Mouse (Mus musculus) lung, postnatal 36 days (tissue): ENCODE data around the gene Vcp.
A peak's percentile ranks its signal among the peaks of the same experiment; 100 is the strongest.
"Not testable (repeated sequence)": the region's sequence is repeated elsewhere in the genome, so short reads cannot be mapped to it uniquely, and the experiment has no call there.

Source experiments
- DNase-seq: peaks from one replicate; pipeline ENCODE4 v3.0.0; 2022; ENCODE audit warnings: mixed read lengths

Gene Vcp

DNA sequence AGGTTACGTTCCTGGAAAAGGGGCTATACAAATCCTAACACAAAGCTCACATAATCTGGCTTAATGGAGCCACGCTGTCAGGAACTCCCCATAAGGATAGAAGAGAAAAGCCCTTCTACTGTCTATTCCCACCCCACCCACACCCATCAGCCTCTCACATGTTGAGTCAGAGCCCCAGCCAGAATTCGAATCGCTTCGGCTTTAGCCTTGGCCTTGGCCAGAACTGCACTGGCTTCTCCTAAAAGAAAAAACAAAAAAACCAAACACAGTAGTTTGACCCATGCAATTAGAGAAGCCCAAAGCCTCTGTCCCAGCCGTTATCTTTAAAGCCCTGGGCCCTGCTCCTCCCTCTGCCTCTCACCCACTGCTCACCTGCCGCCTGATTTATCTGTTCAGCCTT lies 28.8 kb upstream of the Vcp start:
- no peak for DNase-seq

DNA sequence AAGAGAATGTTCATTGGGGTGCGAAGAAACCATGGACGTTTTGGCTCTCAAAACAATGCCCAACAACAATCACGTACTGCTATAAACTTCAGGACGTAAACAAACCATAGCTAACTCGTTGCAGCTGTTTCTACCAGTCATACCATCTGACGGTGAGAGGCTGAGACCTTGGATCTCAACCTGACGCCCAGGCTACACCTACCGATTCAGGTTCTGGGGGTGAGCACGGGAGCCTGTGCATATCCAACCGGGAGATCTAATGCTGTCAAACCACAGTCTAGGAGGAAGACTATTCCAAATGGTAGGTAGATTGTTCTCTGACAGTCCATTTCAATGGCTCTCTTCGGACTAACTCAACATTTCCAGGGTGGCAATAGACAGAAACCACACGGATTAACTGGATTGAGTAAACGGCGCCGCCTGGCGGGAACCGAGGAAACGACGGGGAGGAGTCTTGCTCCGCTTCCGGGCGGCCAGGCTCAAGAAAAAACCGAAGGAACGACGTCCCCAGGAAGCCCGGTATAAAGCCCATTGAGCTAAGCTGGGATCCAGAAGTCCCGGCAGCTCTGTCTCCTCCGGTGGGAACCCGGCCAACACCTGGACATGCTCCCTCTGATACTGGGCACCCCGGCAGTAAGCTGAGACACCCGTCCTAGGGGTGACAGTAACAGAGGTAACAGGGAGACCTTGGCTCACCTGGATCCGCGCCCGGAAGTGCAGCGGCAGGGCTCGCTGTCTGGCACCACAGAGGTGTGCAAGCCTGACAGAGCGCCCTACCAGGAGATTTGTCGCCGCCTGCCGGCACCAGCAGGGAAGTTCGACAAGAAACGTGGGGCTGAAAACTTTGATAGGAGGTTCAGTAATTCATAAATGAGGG lies 25.0 kb upstream of the Vcp start, which contains the start of gene Pigo:
Pigo (minus strand) TSS at position 736 of the 877 bp plus-strand sequence.
- DNase-seq: peak; percentile 97

- DNase-seq: no peak
Observed at GRCm38 (mm10) chr4:43024673-43025072, 24.4 kb upstream of the Vcp start.

DNA sequence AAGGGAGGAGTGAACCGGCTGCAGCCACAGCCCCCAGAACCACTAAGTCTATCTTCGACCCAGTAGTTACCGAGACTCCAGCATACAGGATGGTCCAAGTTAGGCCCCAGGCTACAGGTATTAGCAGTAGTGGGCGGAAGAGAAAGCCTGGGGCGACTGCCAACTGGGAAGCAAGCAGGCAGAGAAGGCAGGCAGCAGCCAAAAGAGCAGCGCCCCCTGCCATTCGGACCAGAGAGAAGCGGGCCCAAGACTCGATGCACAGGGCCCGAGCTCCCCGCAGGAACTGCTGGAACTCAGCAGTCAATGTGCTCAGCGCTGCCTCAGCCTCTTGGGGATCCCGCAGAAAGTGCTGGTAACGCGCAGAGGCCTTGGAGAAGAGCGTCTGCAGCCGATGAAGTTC lies 21.0 kb upstream of the Vcp start:
- DNase-seq: no peak

DNA sequence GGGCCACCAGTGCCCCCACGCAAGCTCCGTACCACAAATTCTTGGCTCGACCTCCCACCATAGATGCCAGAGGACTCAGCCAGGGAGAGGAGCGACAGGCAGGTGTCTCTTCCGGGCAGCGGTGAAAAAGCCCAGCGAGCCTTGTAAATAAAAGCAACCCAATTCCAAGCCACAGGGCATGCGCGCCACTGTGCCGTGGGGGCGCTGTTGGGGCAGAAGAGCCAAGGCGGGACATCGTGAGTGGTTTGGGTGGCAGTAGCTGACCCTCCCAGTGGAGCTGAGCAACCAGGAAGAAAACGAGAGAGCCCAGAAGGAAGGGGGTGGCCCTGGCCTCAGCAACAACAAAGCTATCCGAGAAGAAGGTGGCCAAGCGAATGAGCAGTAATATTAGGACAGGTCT lies 20.6 kb upstream of the Vcp start:
- DNase-seq: no peak

DNA sequence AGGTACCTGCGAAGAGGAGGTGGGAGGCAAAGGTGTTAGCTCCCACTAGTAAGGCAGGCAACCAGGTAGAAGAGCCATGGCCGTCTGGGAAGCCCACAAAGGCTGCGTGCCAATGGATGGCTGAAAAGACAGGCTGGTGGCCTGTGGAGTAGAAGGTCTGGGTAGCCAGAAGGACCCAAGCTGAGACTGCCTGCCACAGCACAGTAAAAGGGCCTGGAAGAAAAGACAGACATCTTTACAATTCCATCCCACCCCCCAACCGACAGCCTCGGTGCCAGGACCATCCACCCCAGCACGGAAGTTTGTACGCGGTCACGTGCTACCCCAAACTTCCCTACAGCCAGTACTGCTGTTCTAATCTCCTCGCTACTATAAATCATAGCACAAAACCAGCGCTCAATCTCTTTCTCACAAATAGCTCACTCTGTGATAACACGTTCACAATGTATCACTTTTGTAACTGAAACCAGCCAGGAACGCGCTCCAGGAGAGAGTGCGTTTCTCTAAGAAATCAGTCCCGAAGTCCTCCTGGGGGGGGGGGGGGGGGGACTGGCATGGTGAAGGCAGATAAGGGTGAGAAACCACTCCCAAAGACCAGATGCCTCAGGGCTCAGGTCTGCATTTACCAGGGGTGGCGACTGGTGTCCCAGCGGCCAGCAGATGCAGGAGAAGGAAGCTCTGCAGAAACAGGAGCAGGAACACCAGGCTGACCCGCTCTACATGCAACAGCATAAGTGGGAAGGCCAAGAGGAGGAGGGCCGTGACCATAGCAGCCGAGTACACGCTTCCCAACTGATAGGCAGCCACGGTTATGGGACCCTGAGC lies 19.5 kb upstream of the Vcp start:
- no peak for DNase-seq

GRCm38 (mm10) chr4:43019176-43019575 lies 18.9 kb upstream of the Vcp start:
- no peak for DNase-seq

DNA sequence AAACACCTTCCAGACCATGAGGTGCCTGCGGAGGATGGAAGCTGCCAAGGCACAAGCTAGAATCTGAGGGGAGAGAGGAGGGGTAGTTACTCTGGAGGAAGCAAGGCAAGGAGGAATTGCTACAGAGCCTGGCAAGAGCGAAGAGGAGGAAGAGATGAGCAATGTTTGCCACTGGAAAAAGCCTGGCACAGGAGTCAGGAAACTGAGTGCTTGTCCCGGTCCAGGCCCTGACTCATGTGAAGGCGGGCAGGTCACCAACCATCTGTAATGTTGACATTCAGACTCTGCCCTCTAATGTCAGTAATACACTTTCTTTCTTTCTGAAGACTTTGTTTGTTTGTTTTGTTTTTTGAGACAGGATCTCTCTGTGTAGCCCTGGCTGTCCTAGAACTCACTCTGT lies 17.8 kb upstream of the Vcp start:
- DNase-seq: no peak

DNA sequence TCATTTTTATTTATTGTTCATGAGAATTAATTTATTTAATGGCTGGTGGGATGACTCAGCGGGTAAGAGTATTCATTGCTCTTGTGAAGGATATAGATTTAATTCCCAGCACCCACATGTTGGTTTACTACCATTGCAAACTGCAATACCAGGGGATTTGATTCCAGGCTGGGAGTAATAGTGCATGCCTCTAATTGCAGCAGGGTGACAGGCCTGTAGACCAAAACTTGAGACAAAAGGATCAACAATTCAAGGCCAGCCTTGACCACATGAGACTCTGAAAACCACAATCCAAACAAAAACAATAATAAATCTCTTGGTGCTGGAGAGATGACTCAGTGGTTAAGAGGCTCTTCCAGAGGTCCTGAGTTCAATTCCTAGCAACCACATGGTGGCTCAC lies 11.8 kb upstream of the Vcp start:
- DNase-seq: no peak

DNA sequence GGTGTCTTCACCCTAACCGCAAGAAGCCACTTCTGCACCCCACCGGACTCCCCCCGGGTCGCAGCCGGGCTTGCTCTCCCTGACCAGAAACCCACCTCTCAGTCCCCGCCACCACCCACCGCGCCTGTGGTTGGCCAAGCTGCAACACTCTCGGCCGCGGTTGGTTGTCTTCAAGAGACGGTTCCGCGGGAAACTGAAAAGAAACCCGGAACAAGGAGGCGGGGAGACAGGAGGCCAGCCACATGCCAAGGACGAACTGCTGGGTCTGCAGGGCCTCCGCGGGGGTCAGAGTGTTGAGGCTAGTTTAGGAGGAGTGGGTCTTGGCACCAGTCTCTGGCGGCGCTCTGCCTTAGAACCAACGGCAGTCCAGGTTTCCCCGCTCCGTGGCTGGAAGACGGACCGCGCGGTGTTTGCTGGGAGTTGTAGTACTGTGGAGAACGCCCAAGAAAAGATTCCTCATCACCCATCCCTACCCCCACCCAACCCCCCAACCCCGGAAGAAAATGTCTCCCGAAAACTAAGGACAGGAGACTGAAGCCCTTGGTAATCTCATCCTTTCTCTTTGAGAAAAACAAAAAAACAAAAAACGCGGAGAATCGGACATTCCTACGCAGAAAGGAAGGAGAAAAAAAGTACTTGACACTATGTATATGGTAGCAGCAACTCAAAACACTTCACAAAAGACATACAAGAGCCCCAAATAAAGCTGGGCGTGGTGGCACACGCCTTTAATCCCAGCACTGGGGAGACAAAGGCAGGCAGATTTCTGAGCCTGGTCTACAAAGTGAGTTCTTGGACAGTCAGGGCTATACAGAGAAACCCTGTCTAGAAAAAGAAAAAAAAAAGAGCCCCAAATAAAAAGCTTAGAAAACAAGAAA lies 10.1 kb upstream of the Vcp start, which contains the start of gene Fancg:
Fancg (minus strand) TSS at position 346 of the 878 bp plus-strand sequence.
- peak; percentile 92 for DNase-seq

DNA sequence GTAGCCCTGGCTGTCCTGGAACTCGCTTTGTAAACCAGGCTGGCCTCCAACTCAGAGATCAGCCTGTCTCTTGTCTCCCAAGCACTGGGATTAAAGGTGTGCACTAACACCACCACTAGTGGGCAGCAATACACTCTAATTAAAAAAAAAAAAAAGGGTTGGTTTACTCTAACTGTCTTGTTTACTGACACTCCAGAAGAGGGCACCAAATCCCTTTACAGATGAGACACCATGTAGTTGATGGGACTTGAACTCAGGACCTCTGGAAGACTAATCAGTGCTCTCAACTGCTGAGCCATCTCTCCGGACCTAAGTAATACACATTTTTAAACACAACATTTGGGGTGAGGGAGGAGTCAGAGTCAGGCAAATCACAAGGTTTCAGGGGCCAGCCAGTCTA lies 5.5 kb upstream of the Vcp start:
- DNase-seq: peak; percentile 78

- DNase-seq: no peak
Observed at GRCm38 (mm10) chr4:43004951-43005350, 4.6 kb upstream of the Vcp start.

GRCm38 (mm10) chr4:43002756-43003439 lies 2.6 kb upstream of the Vcp start:
- DNase-seq: no peak

GRCm38 (mm10) chr4:43001272-43001671 lies 965 bp upstream of the Vcp start:
- no peak for DNase-seq

- DNase-seq: peak; percentile 84
Observed at GRCm38 (mm10) chr4:42999451-43000140, 711 bp downstream of the Vcp start.

- DNase-seq: no peak
Observed at GRCm38 (mm10) chr4:42998022-42998421, 2.3 kb downstream of the Vcp start.

GRCm38 (mm10) chr4:42988296-42988695 lies 12.0 kb downstream of the Vcp start:
- no peak for DNase-seq

DNA sequence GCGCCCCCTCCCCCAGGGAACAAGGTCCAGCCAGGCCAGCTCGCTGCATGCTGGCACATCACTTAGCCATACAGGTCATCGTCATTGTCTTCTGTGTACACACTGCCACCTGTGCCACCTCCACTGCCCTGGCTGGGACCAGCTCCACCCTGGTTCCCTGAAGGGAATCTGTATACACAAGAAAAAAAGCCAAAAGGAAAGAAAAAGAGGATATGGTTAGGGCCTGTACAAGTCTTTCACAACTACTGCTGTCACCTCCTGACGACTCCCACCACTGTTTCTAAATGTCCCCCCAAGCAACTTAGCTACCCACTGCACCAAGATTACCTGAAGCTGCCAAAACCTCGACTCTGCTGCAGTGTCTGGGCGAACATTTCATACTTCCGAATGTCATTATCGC lies 19.8 kb downstream of the Vcp start:
- not testable (repeated sequence) for DNase-seq

DNA sequence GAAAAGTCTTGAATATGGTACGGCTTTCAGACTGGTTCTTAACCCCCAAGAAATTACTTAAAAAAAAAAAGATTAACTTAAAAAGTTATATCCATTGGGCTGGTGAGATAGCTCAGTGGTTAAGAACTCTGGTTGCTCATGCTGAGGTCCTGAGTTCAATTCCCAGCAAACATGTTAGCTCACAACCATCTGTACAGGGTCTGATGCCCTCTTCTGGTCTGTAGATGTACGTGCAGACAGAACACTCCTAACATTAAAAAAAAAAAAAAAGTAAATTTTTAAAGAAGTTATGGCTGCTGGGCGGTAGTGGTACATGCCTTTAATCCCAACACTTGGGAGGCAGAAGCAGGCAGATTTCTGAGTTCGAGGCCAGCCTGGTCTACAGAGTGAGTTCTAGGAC lies 22.2 kb downstream of the Vcp start:
- DNase-seq: no peak

DNA sequence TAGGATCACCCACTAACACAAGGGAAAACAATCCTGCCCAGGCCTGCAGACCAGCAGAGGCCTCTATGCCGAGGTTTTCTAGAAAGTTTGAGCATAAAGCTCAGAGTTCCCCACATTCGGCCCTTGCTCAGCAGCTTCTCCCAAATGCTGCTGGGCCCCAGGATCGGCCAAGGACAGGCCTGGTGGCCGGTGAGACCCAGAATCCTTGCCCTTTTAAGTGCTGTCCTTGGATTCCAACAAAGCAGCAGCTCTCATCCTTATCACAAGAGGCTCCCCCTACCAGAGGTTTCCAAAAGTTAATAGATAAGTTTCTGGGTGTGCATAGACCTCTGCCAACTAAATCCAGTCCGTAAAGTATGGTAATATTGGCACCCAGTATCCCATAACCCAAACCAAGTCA lies 26.4 kb downstream of the Vcp start:
- DNase-seq: no peak

DNA sequence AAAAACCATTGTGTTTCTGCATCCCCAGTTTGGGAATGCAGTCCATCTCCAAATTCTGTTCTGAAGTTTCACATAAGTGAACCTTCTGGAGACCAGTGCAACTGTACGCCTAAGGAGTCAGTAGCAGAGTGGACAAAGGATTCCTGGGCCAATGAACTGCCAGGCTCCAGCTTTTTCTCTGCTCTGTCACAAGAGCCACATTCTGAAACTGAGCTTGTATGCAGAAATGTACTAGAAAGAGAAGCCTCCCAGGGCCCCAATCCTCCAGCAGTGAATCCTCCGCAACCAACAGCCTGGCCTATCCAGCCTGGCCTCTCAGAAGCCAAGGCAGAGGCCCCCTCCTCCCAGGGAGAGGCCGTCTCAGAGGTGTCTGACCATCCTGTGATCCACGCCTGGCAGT lies 27.4 kb downstream of the Vcp start:
- no peak for DNase-seq

- no peak for DNase-seq
Observed at GRCm38 (mm10) chr4:42969304-42969703, 31.0 kb downstream of the Vcp start, which contains the start of gene 1700022I11Rik. Gene 1700022I11Rik (plus strand): TSS chr4:42969604.
